Mouse (Mus musculus) liver, adult 2 months (tissue): Measurements from ENCODE around the gene Ddah2.

Source experiments
- CTCF ChIP-seq: fragments of 200-500 bp; IDR thresholded peaks from 2 replicates; pipeline ENCODE4 v1.5.1; 2011; ENCODE audit warnings: low read depth, low read length, control low read depth
- POLR2A ChIP-seq: fragments of 200-500 bp; IDR thresholded peaks from 2 replicates; pipeline ENCODE4 v1.6.1; 2011; ENCODE audit warnings: low read length, control low read depth; ENCODE audit not compliant: insufficient read depth; ENCODE audit errors: extremely low read depth

GRCm38 (mm10) chr17:35020551-35020950 is 38.3 kb upstream of the Ddah2 start:
- TF ChIP-seq POLR2A (no peak), CTCF (no peak)
